Mouse (Mus musculus) ES-E14 (cell line): ENCODE measurements at regions not wholly inside any gene's neighbourhood (a gene's known extent, or its start where the extent isn't known, plus 50 kb on each side); places are given as distances from the start of the nearest gene placed in this dataset.

Source experiments
- MAFK ChIP-seq: IDR thresholded peaks from 2 replicates; pipeline ENCODE4 v1.6.1; 2014; ENCODE audit warnings: mild to moderate bottlenecking, low read depth, low read length, inconsistent platforms; ENCODE audit not compliant: insufficient read depth
- ZC3H11A ChIP-seq: IDR thresholded peaks from 2 replicates; pipeline ENCODE4 v1.6.1; 2012; ENCODE audit warnings: low read depth, mild to moderate bottlenecking, inconsistent platforms, low read length, borderline replicate concordance
- ZNF384 ChIP-seq: IDR thresholded peaks from 2 replicates; pipeline ENCODE4 v1.6.1; 2012; ENCODE audit warnings: low read depth, low read length, inconsistent platforms

DNA sequence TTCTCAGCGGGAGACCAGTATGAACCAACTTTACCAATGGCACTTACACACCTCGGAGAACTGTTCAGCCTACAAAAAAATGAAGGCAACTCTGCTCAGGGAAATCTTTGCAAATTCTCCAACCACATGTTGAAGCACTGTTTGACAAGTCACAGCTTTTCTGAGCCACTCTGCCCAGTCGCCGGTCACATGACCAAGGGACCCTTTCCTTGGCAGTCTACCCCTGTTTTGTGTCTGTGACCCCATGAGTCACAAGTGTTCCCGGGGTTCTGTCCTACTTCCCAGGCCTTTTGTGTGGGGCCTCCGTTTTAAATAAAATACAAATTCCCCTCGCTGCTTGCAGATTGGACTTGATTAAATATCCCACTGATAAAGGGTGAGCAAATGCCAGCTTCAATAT, 323.5 kb upstream of the Mgmt start:
- TF ChIP-seq MAFK: no peak
- TF ChIP-seq ZC3H11A: no peak
- TF ChIP-seq ZNF384: no peak
